ENCODE assay signal across 8 mouse cellular contexts in genomic region chr6:122601615-122602014, GRCm38 (mm10). TPM values are rescaled to one million over a fixed set of nuclear protein-coding genes. Genes with fewer than 3 reads are reported as not detected.
DNase-seq lines count a peak whose midpoint lies in the region; ATAC-seq and TF ChIP-seq lines count a peak whose summit lies in the region.
"Had no signal": no experiment of that assay in that cellular context is flagged by ENCODE, and none has a peak within 500 bp of the region (broad histone marks: within the 10 kb centered on the region; RNA-seq: fewer than 3 reads in every experiment).

No protein-coding gene starts in this region.

- H3K27ac ChIP-seq in lung, embryonic 14.5 days (ENCODE audit: low read depth) = no peak overlapping the region
- H3K27ac ChIP-seq in embryonic facial prominence, embryonic 15.5 days (replicated peaks) = no peak overlapping the region
- H3K27ac ChIP-seq in limb, embryonic 11.5 days (replicated peaks; ENCODE audit: low read depth, low read length) = no peak overlapping the region
- peak overlapping the region; percentile 77; the same call in 1 of the 2 replicates for H3K27ac ChIP-seq in small intestine, adult 2 months (ENCODE audit: insufficient read depth, low read depth, low read length)

- TF ChIP-seq CTCF in lung, embryonic 14.5 days (IDR thresholded peaks at IDR 0.05; ENCODE audit: low read depth) = no peak
- no peak for TF ChIP-seq CTCF in small intestine, adult 2 months (IDR thresholded peaks at IDR 0.05; ENCODE audit: extremely low read depth, insufficient read length, insufficient replicate concordance, low read depth, low read length)

- H3K4me1 ChIP-seq in lung, embryonic 14.5 days (ENCODE audit: insufficient read depth) = no peaks in the 10 kb centered on the region
- H3K4me1 ChIP-seq in embryonic facial prominence, embryonic 15.5 days = no peaks in the 10 kb centered on the region
- H3K4me1 ChIP-seq in limb, embryonic 11.5 days (ENCODE audit: control insufficient read depth, insufficient read depth, low read length) = no peaks in the 10 kb centered on the region
- peaks cover 3% of the 10 kb centered on the region; the same call in 1 of the 2 replicates for H3K4me1 ChIP-seq in small intestine, adult 2 months (ENCODE audit: control insufficient read depth, insufficient read depth, insufficient read length, low read length)

- peak overlapping the region; percentile 70 for H3K4me2 ChIP-seq in lung, embryonic 14.5 days
- peak overlapping the region; percentile 55; the same call in 1 of the 2 replicates for H3K4me2 ChIP-seq in embryonic facial prominence, embryonic 15.5 days (replicated peaks)
- H3K4me2 ChIP-seq in limb, embryonic 11.5 days (ENCODE audit: low read depth, severe bottlenecking) = peak overlapping the region; percentile 50; the same call in 1 of the 2 replicates

- TF ChIP-seq POLR2A in small intestine, adult 2 months (IDR thresholded peaks at IDR 0.05; ENCODE audit: low read depth, low read length) = no peak

- no peak for DNase-seq in lung, embryonic 14.5 days
- no peak for DNase-seq in lung, postnatal 10 days
- DNase-seq in limb, embryonic 11.5 days (ENCODE audit: low spot score) = no peak
- no peak for DNase-seq in cerebellum, adult 11 months
- no peak for DNase-seq in right cerebral cortex, adult 2 months (ENCODE audit: low spot score in 2 of 2)

- no peak for ATAC-seq in lung, embryonic 14.5 days (ENCODE audit: insufficient read depth)
- ATAC-seq in embryonic facial prominence, embryonic 15.5 days (ENCODE audit: insufficient number of reproducible peaks, low FRiP score, low TSS enrichment, low read depth) = no peak
- no peak for ATAC-seq in limb, embryonic 11.5 days (ENCODE audit: insufficient number of reproducible peaks, low FRiP score, low TSS enrichment, low read depth)

- no peaks in the 10 kb centered on the region for H3K27me3 ChIP-seq in lung, embryonic 14.5 days (ENCODE audit: insufficient read depth, low read length)
- H3K27me3 ChIP-seq in embryonic facial prominence, embryonic 15.5 days = no peaks in the 10 kb centered on the region
- H3K27me3 ChIP-seq in limb, embryonic 11.5 days (ENCODE audit: control insufficient read depth, insufficient read depth, low read length) = no peaks in the 10 kb centered on the region
- H3K27me3 ChIP-seq in small intestine, adult 2 months (ENCODE audit: control insufficient read depth, insufficient read depth, low read length) = no peaks in the 10 kb centered on the region

- H3K9ac ChIP-seq in lung, embryonic 14.5 days = peak overlapping the region; percentile 62; the same call in 1 of the 2 replicates
- no peak overlapping the region for H3K9ac ChIP-seq in embryonic facial prominence, embryonic 15.5 days
- H3K9ac ChIP-seq in limb, embryonic 11.5 days (ENCODE audit: low read length) = no peak overlapping the region

- no peaks in the 10 kb centered on the region for H3K9me3 ChIP-seq in lung, embryonic 14.5 days (ENCODE audit: low read depth, low read length)
- no peaks in the 10 kb centered on the region for H3K9me3 ChIP-seq in embryonic facial prominence, embryonic 15.5 days (replicated peaks)
- H3K9me3 ChIP-seq in limb, embryonic 11.5 days (ENCODE audit: control insufficient read depth, low read length) = no peaks in the 10 kb centered on the region

- no peaks in the 10 kb centered on the region for H3K36me3 ChIP-seq in lung, embryonic 14.5 days (ENCODE audit: insufficient read depth)
- no peaks in the 10 kb centered on the region for H3K36me3 ChIP-seq in embryonic facial prominence, embryonic 15.5 days
- no peaks in the 10 kb centered on the region for H3K36me3 ChIP-seq in limb, embryonic 11.5 days (ENCODE audit: control insufficient read depth, insufficient read depth, low read length)
- no peaks in the 10 kb centered on the region for H3K36me3 ChIP-seq in small intestine, adult 2 months (ENCODE audit: control insufficient read depth, insufficient read depth, low read length)

- peak overlapping the region; percentile 48 for H3K4me3 ChIP-seq in lung, embryonic 14.5 days (ENCODE audit: low read depth, low read length)
- H3K4me3 ChIP-seq in embryonic facial prominence, embryonic 15.5 days (replicated peaks) = peak overlapping the region; percentile 51
- H3K4me3 ChIP-seq in limb, embryonic 11.5 days (ENCODE audit: low read depth, low read length) = no peak overlapping the region; the same call in 1 of the 2 replicates
- H3K4me3 ChIP-seq in small intestine, adult 2 months (ENCODE audit: low read depth, low read length) = no peak overlapping the region

- 81% methylated on average over 3 of the region's 3 CpGs for WGBS in lung, embryonic 14.5 days
- WGBS in embryonic facial prominence, embryonic 15.5 days = 85% methylated on average over 3 of the region's 3 CpGs
- 89% methylated on average over 3 of the region's 3 CpGs for WGBS in limb, embryonic 11.5 days
- WGBS in small intestine, adult 2 months = 71% methylated on average over 3 of the region's 3 CpGs

RNA-seq across cellular contexts. Expression of gene Apobec1, which starts 0.6 kb away (rescaled TPM):
- 5.8 and 6.3 TPM in 2 replicates for polyA plus RNA-seq in lung, embryonic 14.5 days (2014; fragmentation: Nextera tagmentation; extraction: Ambion mirVana)
- 5.1 and 5.5 TPM in 2 replicates for polyA plus RNA-seq in embryonic facial prominence, embryonic 15.5 days (2015; fragmentation: Nextera tagmentation; extraction: Ambion mirVana)
- 0.79 and 1.7 TPM in 2 replicates for polyA plus RNA-seq in limb, embryonic 11.5 days (2014; fragmentation: Nextera tagmentation; extraction: Ambion mirVana)
- 15.2 and 15.5 TPM in 2 replicates for polyA plus RNA-seq in small intestine, adult 2 months (2012; rRNA removed)

RNA-seq across cellular contexts. Expression of gene Gdf3, which starts 8.3 kb away (rescaled TPM):
- polyA plus RNA-seq in lung, embryonic 14.5 days (2014; fragmentation: Nextera tagmentation; extraction: Ambion mirVana) = not detected in 2 replicates
- 0.15 and 0.28 TPM in 2 replicates for polyA plus RNA-seq in embryonic facial prominence, embryonic 15.5 days (2015; fragmentation: Nextera tagmentation; extraction: Ambion mirVana)
- polyA plus RNA-seq in limb, embryonic 11.5 days (2014; fragmentation: Nextera tagmentation; extraction: Ambion mirVana) = 0.07 and 0.14 TPM in 2 replicates
- polyA plus RNA-seq in small intestine, adult 2 months (2012; rRNA removed) = 0.14 TPM in 1 of 2 replicates, not detected in the other

RNA-seq across cellular contexts. Expression of gene Dppa3, which starts 24.6 kb away (rescaled TPM):
- not detected in 2 replicates for polyA plus RNA-seq in lung, embryonic 14.5 days (2014; fragmentation: Nextera tagmentation; extraction: Ambion mirVana)
- polyA plus RNA-seq in embryonic facial prominence, embryonic 15.5 days (2015; fragmentation: Nextera tagmentation; extraction: Ambion mirVana) = not detected in 2 replicates
- polyA plus RNA-seq in limb, embryonic 11.5 days (2014; fragmentation: Nextera tagmentation; extraction: Ambion mirVana) = not detected in 2 replicates
- not detected in 2 replicates for polyA plus RNA-seq in small intestine, adult 2 months (2012; rRNA removed)
- polyA plus RNA-seq: activated CD4-positive, CD25-positive, alpha-beta regulatory T cell, adult 4 months had no signal

RNA-seq across cellular contexts. Expression of gene Aicda, which starts 48.0 kb away (rescaled TPM):
- polyA plus RNA-seq in lung, embryonic 14.5 days (2014; fragmentation: Nextera tagmentation; extraction: Ambion mirVana) = 0.09 TPM in 1 of 2 replicates, not detected in the other
- polyA plus RNA-seq in embryonic facial prominence, embryonic 15.5 days (2015; fragmentation: Nextera tagmentation; extraction: Ambion mirVana) = not detected in 2 replicates
- polyA plus RNA-seq in limb, embryonic 11.5 days (2014; fragmentation: Nextera tagmentation; extraction: Ambion mirVana) = 0.09 and 0.24 TPM in 2 replicates
- 0.17 and 0.44 TPM in 2 replicates for polyA plus RNA-seq in small intestine, adult 2 months (2012; rRNA removed)

Comparison
In these comparisons a context has a peak if more than half of its experiments do, and no peak if none do; other contexts are left out.
1. H3K4me3 ChIP-seq: peak in lung, embryonic 14.5 days (single experiment) and embryonic facial prominence, embryonic 15.5 days (single experiment); none in limb, embryonic 11.5 days (single experiment) and small intestine, adult 2 months (single experiment).
2. Peak in every context shown above with its lines, with median percentiles within 50 percentile points of each other: H3K4me2 ChIP-seq.